Mouse (Mus musculus) retina, postnatal 1 day (tissue): Measurements from ENCODE around the gene Barhl1.
A peak's percentile ranks its signal among the peaks of the same experiment; 100 is the strongest.

Experiments
- DNase-seq: peaks from one replicate; pipeline ENCODE4 v3.0.0-alpha.2; 2012

The Barhl1 gene

DNA sequence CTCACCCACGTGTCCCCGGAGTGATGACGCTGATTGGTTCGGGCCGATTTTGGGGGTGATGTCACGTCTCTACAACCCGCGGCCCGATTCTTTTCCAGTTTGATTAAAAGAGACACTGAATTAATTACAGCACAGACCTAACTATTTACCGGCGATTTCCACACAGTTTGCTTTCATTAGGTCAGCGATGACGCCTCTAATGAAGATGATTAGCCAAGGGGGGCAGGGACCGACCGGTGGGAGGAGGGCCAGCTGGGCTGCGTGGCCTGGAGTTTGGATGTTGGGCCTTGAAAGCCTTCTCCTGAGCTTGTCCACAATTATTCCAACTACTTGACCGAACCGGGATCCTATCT lies at the start of gene Barhl1:
Gene Barhl1 (minus strand): TSS at position 156 of the 353 bp plus-strand sequence.
- DNase-seq, result peak; percentile 38

DNA sequence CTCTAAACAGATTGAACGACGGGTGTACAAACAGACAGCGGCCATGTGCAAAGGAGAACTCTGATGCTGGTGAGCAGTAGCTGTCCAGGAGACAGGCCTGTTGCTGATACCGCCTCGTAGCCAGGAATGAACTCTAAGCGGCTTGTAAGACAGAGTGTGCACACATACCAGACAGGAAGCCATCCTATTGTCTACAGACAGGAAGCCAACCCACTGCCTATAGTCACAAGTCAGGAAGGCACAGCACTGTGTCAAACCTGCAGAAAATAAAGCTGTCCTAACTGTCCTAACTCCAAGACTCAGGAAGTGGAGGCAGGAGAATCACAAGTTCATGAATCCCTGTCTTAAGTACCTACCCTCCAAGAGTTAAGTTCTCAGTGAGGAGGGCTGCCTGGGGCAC lies 47.1 kb upstream of the Barhl1 start:
- DNase-seq, result no peak

DNA sequence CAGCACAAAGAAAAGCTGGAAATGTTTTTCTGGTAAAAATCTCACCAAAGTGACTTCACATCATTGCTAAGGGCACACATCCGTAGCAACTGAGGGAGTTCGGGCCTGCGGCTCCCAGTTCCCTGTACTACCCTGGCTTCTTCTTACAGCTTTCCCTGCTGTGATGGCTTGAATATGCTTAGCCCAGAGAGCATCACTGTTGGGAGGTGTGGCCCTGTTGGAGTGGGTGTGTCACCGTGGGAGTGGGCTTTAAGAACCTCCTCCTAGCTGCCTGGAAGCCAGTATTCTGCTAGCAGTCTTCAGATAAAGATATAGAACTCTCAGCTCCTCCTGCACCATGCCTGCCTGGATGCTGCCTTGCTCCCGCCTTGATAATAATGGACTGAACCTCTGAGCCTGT lies 45.2 kb upstream of the Barhl1 start:
- no peak for DNase-seq

DNA sequence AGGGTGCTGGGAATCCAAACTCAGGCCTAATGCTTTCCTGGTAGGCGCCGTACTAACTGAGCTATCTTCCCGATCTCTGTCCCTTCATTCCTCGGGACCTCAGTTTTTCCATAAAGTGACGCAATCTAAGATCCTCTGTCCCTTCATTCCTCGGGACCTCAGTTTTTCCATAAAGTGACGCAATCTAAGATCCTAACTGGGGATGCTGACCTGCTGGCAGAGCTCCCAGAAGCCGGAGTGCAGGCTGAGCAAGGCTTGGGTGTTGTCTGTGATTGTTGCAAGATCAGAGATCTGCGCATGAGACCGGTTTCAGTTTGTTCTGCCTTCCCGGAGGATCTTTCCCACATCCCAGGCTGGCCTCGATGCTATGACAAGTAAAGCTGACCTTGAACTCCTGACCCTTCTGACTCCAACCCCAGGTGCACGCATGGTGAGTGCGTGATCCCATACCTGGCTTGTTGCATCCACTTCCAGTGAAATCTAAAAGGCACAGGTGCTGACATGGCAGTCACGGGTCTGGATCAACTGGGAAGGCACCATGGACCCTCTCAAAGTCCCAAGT lies 44.6 kb upstream of the Barhl1 start:
- DNase-seq, result no peak

DNA sequence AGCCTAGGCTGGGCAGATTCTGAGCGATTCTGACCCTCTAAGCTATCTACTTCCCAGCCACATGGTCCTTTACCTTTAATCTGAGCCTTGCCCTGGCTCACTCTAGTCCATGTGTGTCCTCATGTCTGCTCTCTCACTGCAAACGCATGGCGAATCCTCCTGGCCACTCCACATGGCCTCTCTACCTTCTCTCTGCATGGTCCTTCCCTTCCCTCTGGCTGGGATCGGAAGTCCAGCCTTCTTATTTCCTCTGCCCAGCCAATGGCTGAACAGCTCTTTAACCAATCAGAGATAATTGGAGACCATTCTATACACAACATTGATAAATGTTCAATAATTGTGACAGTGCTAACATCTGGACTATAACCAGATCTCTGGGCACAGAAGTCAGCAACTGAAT lies 40.4 kb upstream of the Barhl1 start:
- DNase-seq, result no peak

DNA sequence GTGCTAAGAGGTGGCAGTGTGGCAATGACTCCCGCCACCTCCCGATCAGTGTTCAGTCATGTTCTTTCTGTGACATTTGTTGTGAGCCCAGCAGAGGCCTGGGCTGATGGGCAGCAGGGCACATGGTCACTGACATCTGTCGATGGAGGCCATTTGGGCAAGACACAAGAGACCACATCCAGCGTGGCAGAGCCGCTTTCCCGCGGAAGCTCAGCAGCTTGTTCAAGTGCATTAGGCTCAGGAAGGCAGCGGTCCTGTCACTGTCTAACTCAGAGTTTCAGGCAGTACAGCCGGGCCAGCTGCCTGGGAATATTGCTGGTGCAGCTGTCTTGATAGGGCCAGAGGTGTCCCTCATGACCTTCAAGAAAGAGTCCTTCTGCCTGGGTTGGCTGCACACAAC lies 38.1 kb upstream of the Barhl1 start:
- peak; percentile 84 for DNase-seq

DNA sequence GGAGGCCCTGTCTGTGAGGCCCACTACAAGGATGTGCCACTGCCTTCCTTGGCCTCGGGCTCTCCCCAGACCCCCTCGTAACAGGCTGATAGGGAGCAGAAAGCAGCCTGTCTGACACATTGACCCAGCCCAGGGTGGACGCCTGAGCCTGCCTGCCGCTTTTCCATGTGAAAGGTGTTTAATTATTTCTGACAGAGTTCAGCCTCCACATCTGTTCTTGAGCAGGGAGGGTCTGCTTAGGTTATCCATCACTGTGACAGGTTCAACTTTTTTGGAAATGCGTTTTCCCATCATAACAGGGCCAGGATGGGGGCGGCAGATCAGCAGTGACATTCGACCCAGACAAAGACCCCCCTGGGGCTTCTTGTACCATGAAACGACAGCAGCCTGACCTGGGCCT lies 36.5 kb upstream of the Barhl1 start:
- no peak for DNase-seq

DNA sequence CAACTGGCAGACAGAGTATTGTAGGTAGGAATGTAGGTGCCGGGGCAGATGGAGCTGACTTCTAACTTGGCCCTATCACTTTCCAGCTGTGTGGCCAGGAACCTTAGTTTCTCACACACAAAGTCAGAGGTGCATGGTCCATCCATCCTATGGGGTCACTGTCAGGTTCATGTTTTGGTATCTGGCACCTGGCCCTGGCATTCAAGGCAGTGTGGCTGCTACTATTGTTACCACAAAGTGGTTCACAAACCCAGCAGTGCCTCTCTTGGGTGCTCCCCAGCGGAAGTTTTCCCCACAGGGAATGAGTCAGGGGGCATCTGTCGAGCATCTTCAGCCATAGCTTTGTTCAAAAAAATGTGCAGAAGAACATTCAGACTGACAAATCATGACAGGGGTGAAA lies 29.8 kb upstream of the Barhl1 start:
- DNase-seq, result no peak

DNA sequence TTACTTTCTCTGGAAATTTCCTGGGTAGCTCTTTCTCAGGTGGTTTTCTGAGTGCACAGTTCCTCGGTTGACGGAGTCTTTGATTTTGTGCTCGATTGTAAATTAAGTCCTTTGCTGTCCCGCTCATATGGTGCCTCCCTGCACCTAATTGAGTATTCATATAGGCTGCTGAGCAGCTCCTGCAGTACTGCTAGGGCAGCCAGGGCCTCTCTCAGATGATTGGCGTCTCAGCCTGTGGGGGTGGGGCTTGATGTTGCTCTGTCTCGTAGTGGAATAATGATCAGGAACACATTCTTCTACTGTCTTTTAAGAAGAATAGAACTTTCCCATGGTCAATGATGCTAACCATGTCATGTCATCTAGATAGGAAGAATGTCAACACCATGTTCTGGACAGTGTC lies 28.9 kb upstream of the Barhl1 start:
- no peak for DNase-seq

DNA sequence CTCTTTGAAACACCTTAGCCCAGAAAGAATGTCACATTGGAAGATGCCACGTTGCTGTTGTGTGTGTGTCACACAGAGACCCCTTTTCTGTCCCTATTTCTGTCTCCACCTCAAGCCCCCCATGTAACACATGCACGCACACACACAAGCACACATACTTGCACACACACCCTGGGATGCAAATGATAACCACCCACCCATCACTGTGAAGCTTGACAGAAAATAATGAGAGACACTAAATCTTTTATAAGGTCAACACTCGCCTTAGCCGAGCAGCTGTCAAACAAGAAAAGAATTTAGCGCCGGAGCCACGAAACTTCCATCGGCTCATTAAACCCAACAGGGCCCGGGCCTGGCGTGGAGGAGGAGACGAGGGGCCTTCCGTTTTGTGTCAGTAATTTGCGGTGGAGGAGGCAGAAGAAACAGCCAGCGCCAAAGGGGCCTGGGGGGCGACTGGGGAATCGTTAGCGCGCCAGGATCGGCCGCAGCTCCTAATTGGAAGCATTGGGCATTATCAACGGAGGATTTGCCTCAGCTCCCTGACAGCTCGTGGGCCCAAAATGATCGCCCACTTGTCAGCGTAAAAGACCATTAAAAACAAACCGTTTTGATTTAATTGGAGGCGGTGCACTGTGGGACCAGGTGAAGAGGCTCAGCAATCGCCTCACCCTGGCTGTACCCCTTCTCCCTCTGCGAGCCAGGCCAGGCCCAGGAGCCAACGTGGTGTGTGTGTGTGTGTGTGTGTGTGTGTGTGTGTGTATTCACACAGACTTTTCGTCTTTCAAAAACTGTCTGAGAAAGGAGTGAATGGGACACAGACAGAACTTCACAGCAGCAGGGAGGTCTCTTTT lies 27.4 kb upstream of the Barhl1 start:
- DNase-seq, result peak; percentile 83

DNA sequence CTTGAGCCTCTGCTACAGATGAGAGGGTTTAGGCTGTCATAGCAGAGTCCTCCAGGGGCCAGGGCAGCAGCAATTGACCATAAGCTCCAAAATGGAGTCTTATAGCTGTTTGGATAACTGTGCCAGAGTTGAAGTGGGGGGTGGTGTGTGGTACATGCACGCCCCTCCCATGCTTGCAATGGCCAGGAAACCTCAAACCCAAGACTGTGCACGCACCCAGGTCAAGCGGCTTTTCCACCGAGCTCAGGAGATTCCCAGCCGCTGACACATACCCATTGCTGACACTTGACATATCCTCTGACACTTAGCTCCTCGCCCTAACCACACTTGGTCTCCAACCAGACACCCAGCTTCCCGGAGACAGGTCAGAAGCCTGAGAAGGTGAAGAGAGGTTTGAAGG lies 22.5 kb upstream of the Barhl1 start:
- DNase-seq, result no peak

DNA sequence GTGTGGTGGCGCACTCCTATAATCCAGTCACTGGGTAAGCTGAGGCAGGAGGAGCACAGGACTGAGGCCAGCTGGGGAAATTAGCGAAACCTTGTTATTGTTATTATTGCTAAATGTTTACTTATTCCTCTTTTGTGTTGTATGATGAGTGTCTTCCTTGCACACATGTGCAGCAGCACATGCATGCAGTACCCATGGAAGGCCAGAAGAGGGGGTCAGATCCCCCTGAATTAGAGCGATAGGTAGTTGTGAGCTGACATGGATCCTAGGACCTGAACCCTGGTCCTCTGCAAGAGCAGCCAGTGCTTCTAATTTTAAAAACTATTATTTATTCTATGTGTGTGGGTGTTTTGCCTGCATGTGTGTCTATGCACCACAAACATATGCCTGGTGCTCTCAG lies 14.1 kb upstream of the Barhl1 start:
- DNase-seq, result no peak

DNA sequence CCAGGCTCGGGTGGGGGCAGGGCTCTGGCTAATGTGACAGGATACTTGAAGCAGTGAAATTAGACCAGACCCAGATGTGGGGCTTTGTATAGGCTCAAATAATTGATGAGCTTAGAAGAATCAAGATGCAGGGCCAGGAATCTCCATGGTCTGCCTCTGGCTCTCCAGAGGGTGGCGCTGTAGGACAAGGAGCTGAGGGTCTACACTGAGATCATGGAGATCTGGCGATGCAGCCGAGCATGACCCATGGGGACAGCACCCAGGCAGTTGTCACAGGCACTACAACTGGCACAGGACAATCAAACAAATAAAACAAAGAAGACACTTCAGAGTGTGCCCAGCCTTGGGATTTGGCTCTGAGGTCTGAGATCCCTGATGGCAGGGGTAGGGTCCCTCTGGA lies 7.4 kb upstream of the Barhl1 start:
- DNase-seq, result peak; percentile 80

DNA sequence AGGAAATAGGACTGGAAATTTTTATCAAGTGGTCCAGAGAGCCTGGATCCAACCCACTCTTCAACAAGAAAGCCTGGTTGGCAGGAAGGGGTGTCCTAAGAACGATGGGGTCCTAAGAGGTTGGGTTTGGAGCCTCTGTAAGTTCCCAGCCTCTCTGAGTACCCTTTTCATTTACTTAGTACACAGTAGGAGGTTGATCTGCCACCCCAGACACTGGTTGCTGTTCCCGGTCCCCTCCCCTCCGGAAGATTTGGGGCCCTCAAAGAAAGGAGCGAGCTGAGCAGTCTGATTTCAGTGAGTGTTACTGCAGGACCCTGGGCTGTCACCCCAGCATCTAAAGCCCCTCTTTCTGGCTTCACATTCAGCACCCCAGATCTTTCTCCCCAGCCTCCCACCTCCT lies 2.5 kb upstream of the Barhl1 start:
- DNase-seq, result no peak

DNA sequence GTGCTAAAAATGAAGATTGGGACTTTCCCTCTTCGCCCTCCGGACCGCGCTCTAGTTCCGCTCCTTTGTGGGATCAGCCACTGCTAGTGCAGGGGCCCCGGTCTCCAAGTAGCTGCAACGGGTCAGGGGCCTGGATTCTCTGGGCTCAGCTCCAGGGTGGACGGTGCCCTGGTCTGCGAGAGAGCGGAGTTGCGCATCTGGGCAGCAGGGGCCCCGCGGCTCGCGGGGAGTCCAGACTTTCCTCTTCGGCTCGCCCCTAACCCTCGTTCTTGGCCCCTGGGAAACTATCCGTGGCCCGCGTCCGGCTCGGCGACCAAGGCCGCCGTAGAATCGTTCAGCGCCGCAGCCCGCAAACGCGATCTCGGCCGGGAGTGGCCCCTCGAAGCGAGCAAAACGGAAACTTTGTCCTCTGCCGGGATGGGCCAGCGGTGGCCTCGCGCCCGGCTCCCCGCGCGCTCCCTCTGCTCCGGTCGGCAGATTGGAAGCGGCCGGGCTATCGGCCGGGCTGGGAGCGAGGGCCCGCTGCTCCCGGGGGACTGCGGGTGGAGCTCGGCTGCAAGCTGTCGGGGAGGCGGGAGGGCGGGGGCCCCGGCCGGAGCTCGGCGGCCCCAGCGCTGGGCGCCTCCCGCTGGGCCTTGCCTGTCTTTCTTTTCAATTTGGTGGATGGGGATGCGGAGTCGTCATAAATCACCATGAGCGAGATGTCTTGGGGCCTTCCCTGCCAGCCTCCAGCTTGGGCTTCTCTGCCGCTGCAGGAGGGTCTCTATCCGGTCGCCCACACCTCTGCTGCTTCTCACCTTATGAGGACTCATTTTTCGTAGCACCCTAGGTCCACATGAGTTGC lies 1.3 kb upstream of the Barhl1 start:
- peak; percentile 42 for DNase-seq

DNA sequence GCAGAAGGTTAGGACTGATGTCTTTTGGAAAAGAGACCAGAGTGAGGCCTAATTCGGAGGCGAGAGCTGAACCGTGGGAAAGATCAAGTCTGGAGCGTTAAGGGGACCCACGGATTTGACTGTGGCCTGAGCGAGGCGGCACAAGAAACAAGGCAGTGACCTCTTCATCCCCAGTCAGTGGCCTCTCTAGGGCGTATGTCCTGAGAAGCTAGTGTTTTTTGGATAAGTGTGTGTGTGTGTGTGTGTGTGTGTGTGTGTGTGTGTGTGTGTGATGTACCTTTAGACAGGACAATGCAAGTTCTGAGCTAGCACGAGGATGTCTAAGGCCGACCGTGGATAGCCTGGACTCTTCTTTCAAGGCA lies 669 bp upstream of the Barhl1 start:
- no peak for DNase-seq

DNA sequence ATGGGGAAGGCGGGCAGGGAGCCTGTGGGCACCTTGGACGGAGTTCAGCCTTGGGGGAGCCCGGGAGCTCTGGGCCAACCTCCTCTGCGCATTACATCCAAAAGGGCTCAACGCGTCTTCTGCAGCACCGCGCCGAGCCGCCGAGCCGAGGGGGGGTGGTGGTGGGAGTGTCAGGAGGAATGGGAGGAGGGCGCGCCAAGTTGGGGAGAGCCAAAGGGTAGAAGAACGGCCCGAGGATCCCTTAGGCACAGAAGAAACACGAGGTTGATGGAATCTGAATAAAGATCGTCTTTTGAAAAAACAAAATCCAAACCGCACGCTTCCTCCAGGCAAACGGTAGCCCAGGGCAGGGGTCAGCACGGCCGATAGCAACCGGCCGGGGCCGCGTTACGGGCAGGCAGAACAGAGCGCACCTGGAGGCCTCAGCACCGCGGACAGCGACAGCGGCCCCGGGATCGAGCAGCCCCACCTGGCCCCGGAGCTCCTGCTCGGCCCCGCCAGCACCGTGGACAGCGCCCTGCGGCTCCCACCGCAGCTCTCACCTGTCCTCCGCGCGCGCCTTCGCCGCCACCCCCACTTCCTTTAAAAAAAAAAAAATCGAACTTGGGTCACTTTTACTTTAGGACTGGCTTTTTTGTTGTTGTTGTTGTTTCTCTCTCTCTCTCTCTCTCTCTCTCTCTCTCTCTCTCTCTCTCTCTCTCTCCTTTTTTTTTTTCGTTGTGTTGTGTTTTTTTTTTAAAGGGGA lies 528 bp downstream of the Barhl1 start:
- DNase-seq, result no peak

DNA sequence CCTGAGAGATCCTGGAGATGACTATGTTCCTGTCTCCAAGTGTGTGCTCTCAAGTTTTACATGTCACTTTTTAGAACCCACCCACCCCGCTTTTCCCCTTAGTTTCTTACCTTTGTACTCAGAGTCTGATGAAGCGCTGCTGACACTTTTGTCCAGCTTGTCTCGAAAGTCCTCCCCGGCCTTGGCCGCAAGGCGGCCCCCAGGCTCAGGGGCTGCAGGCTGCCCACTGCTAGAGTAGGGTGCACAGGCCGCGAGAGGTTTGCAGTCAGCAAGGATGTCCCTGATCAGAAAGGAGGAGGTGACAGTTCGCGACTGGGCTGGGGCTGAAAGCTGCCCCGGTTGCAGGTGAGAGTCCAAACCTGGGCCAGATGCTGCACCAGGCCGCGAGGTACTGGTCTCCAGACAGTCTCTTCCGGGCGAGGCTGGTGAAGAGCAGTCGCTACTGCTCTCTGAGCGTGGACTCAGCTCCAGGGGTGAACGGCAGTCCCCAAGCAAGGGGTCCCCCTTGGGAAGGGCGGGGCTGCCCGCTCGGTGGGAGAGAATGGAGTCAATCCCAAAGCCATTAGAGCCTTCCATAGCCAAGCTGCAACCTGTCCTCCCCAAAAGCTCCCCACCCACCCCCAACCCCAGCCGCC lies 1.2 kb downstream of the Barhl1 start:
- no peak for DNase-seq

DNA sequence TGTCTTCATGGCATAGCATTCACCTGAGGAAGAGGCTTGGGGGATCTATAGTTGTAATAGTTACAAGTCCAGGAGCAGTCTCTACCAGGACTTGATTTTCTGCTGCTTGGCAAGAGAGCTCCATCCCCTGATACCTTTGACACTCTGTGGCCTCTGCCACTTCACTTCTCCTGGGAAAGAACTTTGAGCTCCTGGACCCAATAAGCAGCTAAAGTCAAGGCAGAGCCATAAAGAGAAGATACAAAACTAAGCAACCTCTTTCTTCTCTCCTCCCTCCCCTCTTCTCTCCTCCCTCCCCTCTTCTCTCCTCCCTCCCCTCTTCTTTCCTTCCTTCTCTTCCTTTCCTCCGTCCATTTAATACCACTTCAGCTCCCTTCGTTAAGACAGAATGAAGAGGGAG lies 2.3 kb downstream of the Barhl1 start:
- DNase-seq, result no peak

DNA sequence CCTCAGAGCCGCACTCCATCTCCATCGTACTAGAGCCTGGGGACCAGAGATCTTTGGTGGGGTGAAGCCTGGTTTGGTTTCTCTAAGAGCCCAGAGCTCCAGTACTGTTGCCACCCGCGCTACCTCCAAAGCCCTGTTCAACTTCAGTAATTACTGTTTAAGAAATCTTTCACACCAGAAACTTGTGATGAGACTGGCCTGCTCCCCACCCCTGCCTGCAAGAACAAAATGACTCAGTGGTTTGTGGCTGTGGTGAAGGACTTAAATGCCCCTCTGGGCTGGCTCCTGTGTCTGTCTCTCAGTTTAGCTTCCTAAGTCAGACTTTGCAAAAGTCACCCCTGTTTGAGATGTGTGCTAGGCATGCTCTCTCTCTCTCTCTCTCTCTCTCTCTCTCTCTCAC lies 3.5 kb downstream of the Barhl1 start:
- no peak for DNase-seq

DNA sequence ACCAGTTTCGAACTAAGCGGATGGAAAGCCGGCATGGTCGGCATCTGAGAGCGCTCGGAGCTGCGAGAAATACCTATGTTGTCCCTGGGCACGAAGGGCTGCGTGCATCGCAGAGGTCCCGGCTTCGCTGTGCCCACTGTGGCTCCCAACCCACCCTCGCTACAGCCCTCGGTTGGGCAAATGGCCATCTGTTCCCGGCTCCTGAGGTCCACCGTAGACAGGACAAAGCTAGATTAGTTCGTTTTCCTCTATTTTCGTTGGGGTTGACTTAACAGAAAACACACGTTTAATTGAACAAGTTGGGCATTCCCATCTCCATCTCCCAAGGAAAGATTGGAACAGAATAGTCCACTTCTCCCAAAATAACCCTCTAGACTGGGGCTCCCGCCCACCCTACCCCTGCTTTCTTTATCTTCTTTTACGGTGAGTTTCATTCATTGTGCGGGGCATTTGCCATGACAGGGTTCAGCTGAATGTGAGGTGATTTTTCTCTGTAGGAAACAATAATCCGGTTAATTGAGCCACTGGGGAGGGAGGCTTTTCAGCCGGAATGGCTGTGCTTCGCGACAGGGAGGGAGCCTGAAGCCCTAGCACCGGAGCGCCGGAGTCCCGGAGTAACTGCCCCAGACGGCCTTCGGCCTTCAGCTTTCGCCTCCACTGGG lies 4.3 kb downstream of the Barhl1 start:
- peak; percentile 42 for DNase-seq

DNA sequence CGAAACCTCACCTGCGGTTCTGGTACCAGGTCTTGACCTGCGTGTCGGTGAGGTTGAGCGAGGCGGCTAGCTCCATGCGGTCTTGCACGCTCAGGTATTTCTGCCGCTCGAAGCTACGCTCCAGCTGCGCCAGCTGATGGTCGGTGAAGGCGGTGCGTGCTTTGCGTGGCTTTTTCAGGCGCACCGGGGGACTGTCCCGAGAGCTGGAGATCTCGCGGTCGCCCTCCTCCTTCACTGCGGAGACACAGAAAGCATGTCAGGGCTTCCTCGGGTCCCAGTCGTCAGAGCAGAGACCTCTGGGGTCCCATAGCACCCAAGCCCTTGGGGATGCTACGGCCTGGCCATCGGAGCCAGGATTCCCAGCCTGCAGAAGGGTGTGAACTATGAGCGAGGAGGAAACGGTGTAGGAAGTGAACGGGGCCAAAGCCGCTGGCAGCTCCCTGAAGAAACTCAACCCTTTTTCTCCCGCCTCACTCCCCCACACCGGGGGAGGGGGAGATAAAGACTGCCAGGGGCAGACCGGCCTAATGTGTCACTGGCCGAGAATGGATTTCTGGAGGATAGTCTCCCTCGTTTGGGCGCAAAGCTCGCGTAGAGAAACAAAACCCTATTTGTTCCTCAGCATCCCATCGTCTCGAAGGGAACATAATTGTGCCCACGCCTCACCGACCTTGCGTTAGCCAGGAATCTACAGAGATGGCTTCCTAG lies 5.0 kb downstream of the Barhl1 start:
- peak; percentile 43 for DNase-seq
